Mouse (Mus musculus): Measurements from ENCODE around the gene Zc2hc1b.

Gene Zc2hc1b

GRCm38 (mm10) chr10:13172798-13173221 lies 5.0 kb downstream of the Zc2hc1b start:
- no peak for DNase-seq (ENCODE audit: low read depth, low spot score)

- no peak for DNase-seq (ENCODE audit: low read depth, low spot score)
Observed at GRCm38 (mm10) chr10:13171461-13171860, 6.4 kb downstream of the Zc2hc1b start.

- DNase-seq (ENCODE audit: low read depth, low spot score): no peak
Observed at GRCm38 (mm10) chr10:13170739-13171448, 6.9 kb downstream of the Zc2hc1b start.

- no peak for DNase-seq (ENCODE audit: low read depth, low spot score)
Observed at GRCm38 (mm10) chr10:13168461-13168860, 9.4 kb downstream of the Zc2hc1b start.

- DNase-seq (ENCODE audit: low read depth, low spot score): no peak
Observed at GRCm38 (mm10) chr10:13162031-13162430, 15.8 kb downstream of the Zc2hc1b start.

GRCm38 (mm10) chr10:13160913-13161312 lies 16.9 kb downstream of the Zc2hc1b start:
- DNase-seq (ENCODE audit: low read depth, low spot score): no peak

- no peak for DNase-seq (ENCODE audit: low read depth, low spot score)
Observed at GRCm38 (mm10) chr10:13155377-13155776, 22.4 kb downstream of the Zc2hc1b start.

- no peak for DNase-seq (ENCODE audit: low read depth, low spot score)
Observed at GRCm38 (mm10) chr10:13152811-13153364, 24.9 kb downstream of the Zc2hc1b start.

- no peak for DNase-seq (ENCODE audit: low read depth, low spot score)
Observed at GRCm38 (mm10) chr10:13151353-13151752, 26.5 kb downstream of the Zc2hc1b start.

- DNase-seq (ENCODE audit: low read depth, low spot score): no peak
Observed at GRCm38 (mm10) chr10:13150435-13150834, 27.4 kb downstream of the Zc2hc1b start.

- no peak for DNase-seq (ENCODE audit: low read depth, low spot score)
Observed at GRCm38 (mm10) chr10:13140434-13140833, 37.4 kb downstream of the Zc2hc1b start.

- DNase-seq (ENCODE audit: low read depth, low spot score): no peak
Observed at GRCm38 (mm10) chr10:13137906-13138305, 39.9 kb downstream of the Zc2hc1b start.

- DNase-seq (ENCODE audit: low read depth, low spot score): no peak
Observed at GRCm38 (mm10) chr10:13135751-13136150, 42.1 kb downstream of the Zc2hc1b start.

- DNase-seq (ENCODE audit: low read depth, low spot score): no peak
Observed at GRCm38 (mm10) chr10:13135276-13135675, 42.5 kb downstream of the Zc2hc1b start.

GRCm38 (mm10) chr10:13133850-13134249 lies 44.0 kb downstream of the Zc2hc1b start:
- DNase-seq (ENCODE audit: low read depth, low spot score): no peak

GRCm38 (mm10) chr10:13127946-13128345 lies 49.9 kb downstream of the Zc2hc1b start:
- DNase-seq (ENCODE audit: low read depth, low spot score): no peak

- no peak for DNase-seq (ENCODE audit: low read depth, low spot score)
Observed at GRCm38 (mm10) chr10:13127335-13127734, 50.5 kb downstream of the Zc2hc1b start.

GRCm38 (mm10) chr10:13125811-13126210 lies 52.0 kb downstream of the Zc2hc1b start:
- no peak for DNase-seq (ENCODE audit: low read depth, low spot score)

- DNase-seq (ENCODE audit: low read depth, low spot score): no peak
Observed at GRCm38 (mm10) chr10:13119300-13119699, 58.5 kb downstream of the Zc2hc1b start.

- DNase-seq (ENCODE audit: low read depth, low spot score): no peak
Observed at GRCm38 (mm10) chr10:13118770-13119102, 59.1 kb downstream of the Zc2hc1b start.

- no peak for DNase-seq (ENCODE audit: low read depth, low spot score)
Observed at GRCm38 (mm10) chr10:13118024-13118769, 59.6 kb downstream of the Zc2hc1b start.

GRCm38 (mm10) chr10:13116706-13117665 lies 60.8 kb downstream of the Zc2hc1b start:
- no peak for DNase-seq (ENCODE audit: low read depth, low spot score)
